In the genomic region with DNA sequence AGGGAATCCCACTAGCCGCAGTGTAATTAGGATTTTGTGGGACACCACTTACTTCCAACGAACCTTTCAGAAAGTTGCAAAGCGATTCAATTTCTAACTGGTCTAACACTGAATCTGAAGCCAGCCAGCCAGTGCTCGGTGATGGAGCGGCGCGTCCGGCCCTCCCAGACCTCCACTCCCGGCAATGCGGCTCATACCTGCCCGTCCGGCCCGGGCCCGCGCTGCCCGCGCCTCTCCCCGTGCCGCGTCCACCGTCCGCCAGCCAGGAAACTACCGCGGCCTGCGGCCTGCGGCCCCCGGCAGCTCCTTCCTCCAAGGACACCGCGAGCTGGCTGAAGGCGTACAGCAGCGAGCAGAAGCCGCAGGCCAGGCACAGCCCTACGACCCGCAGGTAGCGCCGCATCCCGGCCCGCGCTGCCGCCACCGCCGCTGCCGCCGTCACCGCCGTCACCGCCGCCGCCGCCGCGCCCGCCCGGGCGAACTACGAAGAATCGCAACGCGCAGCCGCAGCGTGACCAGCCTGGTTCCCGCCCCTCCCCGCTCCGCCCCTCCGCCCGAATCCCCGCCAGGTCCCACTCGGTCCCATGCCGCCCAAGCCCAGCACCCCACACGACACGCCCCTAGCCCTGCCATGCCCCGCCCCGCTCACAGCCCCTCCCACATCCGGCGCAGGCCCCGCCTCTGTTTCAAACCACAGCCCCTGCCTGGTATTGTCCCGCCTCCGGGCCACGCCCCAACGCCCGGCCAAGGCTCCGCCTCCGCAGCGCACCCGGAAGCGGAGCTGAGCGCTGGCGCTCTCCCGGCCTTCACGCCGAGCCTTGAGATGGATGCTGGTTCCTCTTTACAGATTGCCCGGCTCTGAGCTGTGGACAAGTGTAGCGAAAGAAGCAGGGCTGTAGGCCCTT, we compare ENCODE assay signal across 8 mouse cellular contexts. TPM values are rescaled to one million over a fixed set of nuclear protein-coding genes. Genes with fewer than 3 reads are reported as not detected.
DNase-seq lines count a peak whose midpoint lies in the region; ATAC-seq lines count a peak whose summit lies in the region.

Gene Gxylt1 (minus strand): TSS at position 501 of the 905 bp plus-strand sequence.

- H3K27me3 ChIP-seq in hindbrain, embryonic 15.5 days, result no peaks in the 10 kb centered on the region

- peaks cover 4% of the 10 kb centered on the region; the same call in 1 of the 2 replicates for H3K36me3 ChIP-seq in hindbrain, embryonic 15.5 days

- H3K4me1 ChIP-seq in hindbrain, embryonic 15.5 days (replicated peaks), result peaks cover 35% of the 10 kb centered on the region

- under 1% methylated on average over 79 of the region's 93 CpGs for WGBS in hindbrain, embryonic 15.5 days

- peak; percentile 99 for DNase-seq in T-cell, adult 2 months (ENCODE audit: low spot score)
- DNase-seq in cerebellum, postnatal 36 days, result peak; percentile 99 to 100
- peak; percentile 99 for DNase-seq in frontal cortex, postnatal 36 days (ENCODE audit: low spot score in 2 of 2)
- DNase-seq in left cerebral cortex, adult 11 months (ENCODE audit: low spot score), result peak; percentile 99
- peak; percentile 99 to 100 for DNase-seq in lung, postnatal 4 days
- DNase-seq in retina, postnatal 7 days (ENCODE audit: low read depth, low spot score), result peak; percentile 93
- DNase-seq in urinary bladder, adult 2 months (ENCODE audit: low spot score), result peak; percentile 98

- H3K4me3 ChIP-seq in hindbrain, embryonic 15.5 days, result peak within 1 kb of the TSS; percentile 59

- peak; percentile 98 for ATAC-seq in hindbrain, embryonic 15.5 days (ENCODE audit: low FRiP score, low read depth)

- no peaks in the 10 kb centered on the region for H3K9me3 ChIP-seq in hindbrain, embryonic 15.5 days

- H3K4me2 ChIP-seq in hindbrain, embryonic 15.5 days, result peak within 1 kb of the TSS; percentile 90

- peak within 1 kb of the TSS; percentile 65 for H3K9ac ChIP-seq in hindbrain, embryonic 15.5 days

- peak within 1 kb of the TSS; percentile 83 for H3K27ac ChIP-seq in hindbrain, embryonic 15.5 days (replicated peaks)

RNA-seq across cellular contexts. Expression of gene Gxylt1, which starts in this region (rescaled TPM):
- polyA plus RNA-seq in hindbrain, embryonic 15.5 days (2015; fragmentation: Nextera tagmentation; extraction: Ambion mirVana), result 5.9 and 6.0 TPM in 2 replicates
- polyA plus RNA-seq in urinary bladder, adult 2 months (2012; rRNA removed), result 5.9 and 8.2 TPM in 2 replicates

Comparison
In these comparisons a context has a peak if more than half of its experiments do, and no peak if none do; other contexts are left out.
1. Peak in every context shown above with its lines: DNase-seq, ATAC-seq, H3K4me3 ChIP-seq and H3K27ac ChIP-seq.